9 mouse cellular contexts compared by ENCODE assay signal in the genomic region with DNA sequence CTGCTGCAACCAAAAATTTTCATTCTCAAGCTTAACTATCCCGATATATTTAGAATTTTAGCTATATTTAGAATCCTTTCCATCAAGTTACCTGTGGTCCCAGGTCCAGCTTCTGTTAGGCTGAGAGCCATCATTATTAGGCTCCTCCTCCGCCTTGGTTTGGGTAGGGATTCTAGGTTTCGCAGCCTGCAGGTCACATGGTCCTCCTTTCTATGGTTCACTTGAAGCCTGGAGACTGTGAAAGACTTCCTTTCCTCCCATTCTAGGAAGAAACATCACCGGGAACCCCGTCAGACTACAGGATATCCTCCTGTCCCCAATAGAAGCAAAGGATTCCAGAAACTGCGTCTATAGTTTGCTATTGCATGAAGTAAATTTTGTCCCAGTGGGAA. TPM values are rescaled to one million over a fixed set of nuclear protein-coding genes. Genes with fewer than 3 reads are reported as not detected.
A peak's percentile ranks its signal among the peaks of the same experiment; 100 is the strongest.
DNase-seq lines count a peak whose midpoint lies in the region; ATAC-seq and TF ChIP-seq lines count a peak whose summit lies in the region.
"Had no signal": no experiment of that assay in that cellular context is flagged by ENCODE, and none has a peak within 500 bp of the region (broad histone marks: within the 10 kb centered on the region; RNA-seq: fewer than 3 reads in every experiment).

No protein-coding gene starts in this region.

- peak overlapping the region; percentile 43 for H3K27ac ChIP-seq in lung, postnatal 0 days (ENCODE audit: low read length)
- H3K27ac ChIP-seq in limb, embryonic 10.5 days: peak overlapping the region; percentile 72; the same call in 1 of the 2 replicates
- H3K27ac ChIP-seq in stomach, embryonic 16.5 days (ENCODE audit: low read length): peak overlapping the region; percentile 46
- H3K27ac ChIP-seq: liver, embryonic 14.5 days had no signal

- H3K9me3 ChIP-seq in lung, postnatal 0 days (ENCODE audit: low read length): no peaks in the 10 kb centered on the region
- no peaks in the 10 kb centered on the region for H3K9me3 ChIP-seq in limb, embryonic 10.5 days (replicated peaks)
- H3K9me3 ChIP-seq in stomach, embryonic 16.5 days (replicated peaks; ENCODE audit: control insufficient read depth, low read length): no peaks in the 10 kb centered on the region

- WGBS in lung, postnatal 0 days: 55% methylated on average over 6 of the region's 6 CpGs
- WGBS in limb, embryonic 10.5 days: 87% methylated on average over 6 of the region's 6 CpGs
- WGBS in stomach, embryonic 16.5 days: 61% methylated on average over 6 of the region's 6 CpGs

- no peak for TF ChIP-seq EP300 in lung, postnatal 0 days (IDR thresholded peaks at IDR 0.05)

- peak overlapping the region; percentile 72 for H3K4me2 ChIP-seq in lung, postnatal 0 days (replicated peaks; ENCODE audit: low read depth, low read length)
- peak overlapping the region; percentile 83; the same call in 1 of the 2 replicates for H3K4me2 ChIP-seq in stomach, embryonic 16.5 days (ENCODE audit: low read depth, low read length)

- no peak overlapping the region for H3K4me3 ChIP-seq in lung, postnatal 0 days (ENCODE audit: low read depth, low read length)
- H3K4me3 ChIP-seq in limb, embryonic 10.5 days: no peak overlapping the region
- no peak overlapping the region for H3K4me3 ChIP-seq in stomach, embryonic 16.5 days (replicated peaks; ENCODE audit: low read length)

- H3K27me3 ChIP-seq in lung, postnatal 0 days (replicated peaks; ENCODE audit: insufficient read depth, low read length): no peaks in the 10 kb centered on the region
- no peaks in the 10 kb centered on the region for H3K27me3 ChIP-seq in limb, embryonic 10.5 days (ENCODE audit: low read depth, poor library complexity, severe bottlenecking)
- H3K27me3 ChIP-seq in stomach, embryonic 16.5 days (ENCODE audit: control insufficient read depth, insufficient read depth, low read length): no peaks in the 10 kb centered on the region

- DNase-seq in cerebellum, adult 9-10 months: peak; percentile 31
- no peak for DNase-seq in cerebellum, adult 8-10 months
- peak; percentile 17 for DNase-seq in lung, postnatal 0 days (ENCODE audit: low spot score)
- DNase-seq in lung, postnatal 10 days: no peak
- DNase-seq in limb, embryonic 10.5 days (ENCODE audit: low spot score): no peak
- no peak for DNase-seq in thymus, postnatal 10 days (ENCODE audit: low spot score in 2 of 2)
- no peak for DNase-seq in cerebellum, adult 18-20 months

- ATAC-seq in lung, postnatal 0 days: no peak
- no peak for ATAC-seq in stomach, embryonic 16.5 days (ENCODE audit: insufficient read depth, low FRiP score)

- no peaks in the 10 kb centered on the region for H3K36me3 ChIP-seq in lung, postnatal 0 days (ENCODE audit: insufficient read depth, low read length)
- no peaks in the 10 kb centered on the region for H3K36me3 ChIP-seq in limb, embryonic 10.5 days
- H3K36me3 ChIP-seq in stomach, embryonic 16.5 days (ENCODE audit: control insufficient read depth, insufficient read depth, low read length): no peaks in the 10 kb centered on the region

- no peak for TF ChIP-seq CTCF in lung, postnatal 0 days (IDR thresholded peaks at IDR 0.05)

- H3K4me1 ChIP-seq in lung, postnatal 0 days (ENCODE audit: insufficient read depth, low read depth, low read length): peaks cover 15% of the 10 kb centered on the region
- peaks cover 64% of the 10 kb centered on the region for H3K4me1 ChIP-seq in limb, embryonic 10.5 days
- 0 out of 2 replicates have a peak, but pooled peaks cover 6% of the 10 kb centered on the region for H3K4me1 ChIP-seq in stomach, embryonic 16.5 days (ENCODE audit: control insufficient read depth, insufficient read depth, low read length)

- no peak overlapping the region for H3K9ac ChIP-seq in lung, postnatal 0 days (replicated peaks; ENCODE audit: low read depth)
- H3K9ac ChIP-seq in stomach, embryonic 16.5 days (ENCODE audit: low read length): no peak overlapping the region
- H3K9ac ChIP-seq: liver, embryonic 14.5 days had no signal

RNA-seq across cellular contexts. Expression of a gene that starts 8.9 kb away (rescaled TPM):
- polyA plus RNA-seq in lung, postnatal 0 days (2015; fragmentation: Nextera tagmentation; extraction: Ambion mirVana): 0.10 TPM in 1 of 2 replicates, not detected in the other
- polyA plus RNA-seq in limb, embryonic 10.5 days (2016; fragmentation: Nextera tagmentation; extraction: Ambion mirVana): 0.26 and 0.51 TPM in 2 replicates
- polyA plus RNA-seq in stomach, embryonic 16.5 days (2015; fragmentation: Nextera tagmentation; extraction: Ambion mirVana): 0.37 and 0.46 TPM in 2 replicates

RNA-seq across cellular contexts. Expression of a gene that starts 38.8 kb away (rescaled TPM):
- 1.7 and 1.8 TPM in 2 replicates for polyA plus RNA-seq in lung, postnatal 0 days (2015; fragmentation: Nextera tagmentation; extraction: Ambion mirVana)
- polyA plus RNA-seq in limb, embryonic 10.5 days (2016; fragmentation: Nextera tagmentation; extraction: Ambion mirVana): 25.8 and 26.1 TPM in 2 replicates
- polyA plus RNA-seq in stomach, embryonic 16.5 days (2015; fragmentation: Nextera tagmentation; extraction: Ambion mirVana): 16.2 and 17.6 TPM in 2 replicates

RNA-seq across cellular contexts. Expression of a gene that starts 38.8 kb away (rescaled TPM):
- polyA plus RNA-seq in lung, postnatal 0 days (2015; fragmentation: Nextera tagmentation; extraction: Ambion mirVana): 9.0 and 10.2 TPM in 2 replicates
- 8.3 and 8.5 TPM in 2 replicates for polyA plus RNA-seq in limb, embryonic 10.5 days (2016; fragmentation: Nextera tagmentation; extraction: Ambion mirVana)
- 8.0 and 9.7 TPM in 2 replicates for polyA plus RNA-seq in stomach, embryonic 16.5 days (2015; fragmentation: Nextera tagmentation; extraction: Ambion mirVana)

Comparison
In these comparisons a context has a peak if more than half of its experiments do, and no peak if none do; other contexts are left out.
1. DNase-seq: peak in cerebellum, adult 9-10 months (single experiment) and lung, postnatal 0 days (single experiment); none in cerebellum, adult 8-10 months (single experiment), lung, postnatal 10 days (single experiment), limb, embryonic 10.5 days (single experiment), thymus, postnatal 10 days (0 of 2) and cerebellum, adult 18-20 months (0 of 2).
2. Peak in every context shown above with its lines, with median percentiles within 50 percentile points of each other: H3K27ac ChIP-seq.